Mouse (Mus musculus) heart, embryonic 13.5 days (tissue): ENCODE results near the gene RPS10-NUDT3. TPM values are rescaled to one million over a fixed set of nuclear protein-coding genes. Genes with fewer than 3 reads are reported as not detected.

Experiments
- ATAC-seq: fragments of 200-750 bp; cut with Nextera tagmentation; 2 replicates; pipeline ENCODE4 v1.8.0; 2017; ENCODE audit warnings: moderate TSS enrichment; ENCODE audit not compliant: insufficient number of reproducible peaks, low FRiP score, low TSS enrichment; ENCODE audit errors: extremely low read depth
- H3K27ac ChIP-seq: fragments of 300-500 bp; sonication (generic); replicated peaks from 2 replicates; pipeline ENCODE4 v1.5.1; 2015; ENCODE audit warnings: moderate library complexity, mild to moderate bottlenecking, inconsistent platforms
- H3K27me3 ChIP-seq: fragments of 300-500 bp; sonication (generic); replicated peaks from 2 replicates; pipeline ENCODE4 v1.6.1; 2015; ENCODE audit warnings: mild to moderate bottlenecking, inconsistent platforms
- H3K36me3 ChIP-seq: fragments of 300-500 bp; sonication (generic); 2 replicates; pipeline ENCODE4 v1.6.1; 2015; ENCODE audit warnings: mild to moderate bottlenecking, inconsistent platforms
- H3K4me1 ChIP-seq: fragments of 300-500 bp; sonication (generic); 2 replicates; pipeline ENCODE4 v1.6.1; 2015; ENCODE audit warnings: inconsistent platforms
- H3K4me2 ChIP-seq: fragments of 300-500 bp; sonication (generic); 2 replicates; pipeline ENCODE4 v1.6.1; 2015; ENCODE audit warnings: inconsistent platforms, mild to moderate bottlenecking, moderate library complexity
- H3K4me3 ChIP-seq: fragments of 300-500 bp; sonication (generic); 2 replicates; pipeline ENCODE4 v1.5.1; 2015; ENCODE audit warnings: moderate library complexity, mild to moderate bottlenecking, inconsistent platforms
- H3K9ac ChIP-seq: fragments of 300-500 bp; sonication (generic); 2 replicates; pipeline ENCODE4 v1.6.1; 2015; ENCODE audit warnings: inconsistent platforms, mild to moderate bottlenecking, moderate library complexity
- H3K9me3 ChIP-seq: fragments of 300-500 bp; sonication (generic); 2 replicates; pipeline ENCODE4 v1.6.1; 2016; ENCODE audit warnings: inconsistent platforms
- WGBS: fragments of 180-500 bp; shearing (Covaris S2); methylation state at CpG from one replicate; pipeline ENCODE4 v1.1.7; 2015; ENCODE audit warnings: mixed read lengths; 5-methylcytosine and 5-hydroxymethylcytosine counted together
- polyA plus RNA-seq: library from polyadenylated mRNA; unstranded; fragments of >200 nt; fragmentation: Nextera tagmentation; extraction: Ambion mirVana; gene quantifications from 2 replicates; pipeline ENCODE4 v1.2.1, GENCODE M21; 2015

Gene RPS10-NUDT3
- polyA plus RNA-seq, 1 experiment from 2014 or later = not detected

GRCm38 (mm10) chr17:27586661-27587060, 48.4 kb downstream of the RPS10-NUDT3 start:
- peak overlapping the region; percentile 51 for H3K4me2 ChIP-seq
- H3K9me3 ChIP-seq = no peaks in the 10 kb centered on the region
- ATAC-seq = no peak
- 41% methylated on average over 9 of the region's 9 CpGs for WGBS
- H3K27me3 ChIP-seq = no peaks in the 10 kb centered on the region
- peak overlapping the region; percentile 69 for H3K9ac ChIP-seq
- peaks cover 50% of the 10 kb centered on the region for H3K36me3 ChIP-seq
- H3K4me3 ChIP-seq = peak overlapping the region; percentile 8; the same call in 1 of the 2 replicates
- H3K4me1 ChIP-seq = peaks cover 66% of the 10 kb centered on the region
- peak overlapping the region; percentile 94 for H3K27ac ChIP-seq

- H3K27me3 ChIP-seq = no peaks in the 10 kb centered on the region
- no peak overlapping the region for H3K4me2 ChIP-seq
- 77% methylated on average over 13 of the region's 13 CpGs for WGBS
- peaks cover 47% of the 10 kb centered on the region for H3K4me1 ChIP-seq
- H3K9me3 ChIP-seq = no peaks in the 10 kb centered on the region
- H3K27ac ChIP-seq = no peak overlapping the region
- ATAC-seq = no peak
- H3K36me3 ChIP-seq = peaks cover 76% of the 10 kb centered on the region
- H3K9ac ChIP-seq = no peak overlapping the region
- H3K4me3 ChIP-seq = no peak overlapping the region
These were observed 51.7 kb downstream of the RPS10-NUDT3 start for GRCm38 (mm10) chr17:27583185-27583894.

- no peak overlapping the region for H3K27ac ChIP-seq
- no peaks in the 10 kb centered on the region for H3K27me3 ChIP-seq
- H3K4me2 ChIP-seq = no peak overlapping the region
- H3K9ac ChIP-seq = no peak overlapping the region
- no peaks in the 10 kb centered on the region for H3K9me3 ChIP-seq
- H3K4me3 ChIP-seq = no peak overlapping the region
- 75% methylated on average over 20 of the region's 20 CpGs for WGBS
- peaks cover 95% of the 10 kb centered on the region for H3K36me3 ChIP-seq
- H3K4me1 ChIP-seq = peaks cover 31% of the 10 kb centered on the region; the same call in 1 of the 2 replicates
- no peak for ATAC-seq
These were observed 54.5 kb downstream of the RPS10-NUDT3 start for GRCm38 (mm10) chr17:27580392-27581068.

GRCm38 (mm10) chr17:27579816-27580215, 55.2 kb downstream of the RPS10-NUDT3 start:
- H3K4me3 ChIP-seq = no peak overlapping the region
- H3K36me3 ChIP-seq = peaks cover 93% of the 10 kb centered on the region
- no peaks in the 10 kb centered on the region for H3K9me3 ChIP-seq
- H3K4me2 ChIP-seq = no peak overlapping the region
- H3K9ac ChIP-seq = no peak overlapping the region
- no peak for ATAC-seq
- peak overlapping the region; percentile 44; the same call in 1 of the 2 replicates for H3K27ac ChIP-seq
- H3K4me1 ChIP-seq = peaks cover 37% of the 10 kb centered on the region; the same call in 1 of the 2 replicates
- no peaks in the 10 kb centered on the region for H3K27me3 ChIP-seq
- WGBS = 77% methylated on average over 8 of the region's 8 CpGs

GRCm38 (mm10) chr17:27578487-27578886, 56.5 kb downstream of the RPS10-NUDT3 start:
- Histone ChIP-seq H3K27ac (no peak overlapping the region), H3K4me2 (no peak overlapping the region), H3K4me1 (peaks cover 39% of the 10 kb centered on the region; the same call in 1 of the 2 replicates), H3K9me3 (no peaks in the 10 kb centered on the region), H3K9ac (no peak overlapping the region), H3K4me3 (no peak overlapping the region), H3K27me3 (no peaks in the 10 kb centered on the region), H3K36me3 (peaks cover 90% of the 10 kb centered on the region)
- ATAC-seq = no peak
- 92% methylated on average over 10 of the region's 10 CpGs for WGBS

- Histone ChIP-seq H3K9ac (no peak overlapping the region), H3K4me2 (no peak overlapping the region), H3K27me3 (no peaks in the 10 kb centered on the region), H3K9me3 (no peaks in the 10 kb centered on the region), H3K36me3 (peaks cover 89% of the 10 kb centered on the region), H3K4me1 (peaks cover 34% of the 10 kb centered on the region; the same call in 1 of the 2 replicates), H3K27ac (no peak overlapping the region), H3K4me3 (no peak overlapping the region)
- WGBS = 68% methylated on average over 6 of the region's 6 CpGs
- no peak for ATAC-seq
These were observed 57.6 kb downstream of the RPS10-NUDT3 start for GRCm38 (mm10) chr17:27577468-27577867.

- no peak overlapping the region for H3K9ac ChIP-seq
- 68% methylated on average over 7 of the region's 7 CpGs for WGBS
- ATAC-seq = no peak
- no peak overlapping the region for H3K4me3 ChIP-seq
- no peak overlapping the region for H3K4me2 ChIP-seq
- peaks cover 37% of the 10 kb centered on the region; the same call in 1 of the 2 replicates for H3K4me1 ChIP-seq
- H3K27me3 ChIP-seq = no peaks in the 10 kb centered on the region
- peaks cover 79% of the 10 kb centered on the region for H3K36me3 ChIP-seq
- no peak overlapping the region for H3K27ac ChIP-seq
- H3K9me3 ChIP-seq = no peaks in the 10 kb centered on the region
These were observed 59.0 kb downstream of the RPS10-NUDT3 start for GRCm38 (mm10) chr17:27576056-27576455.

- no peak for ATAC-seq
- H3K4me3 ChIP-seq = no peak overlapping the region
- H3K36me3 ChIP-seq = peaks cover 71% of the 10 kb centered on the region
- 0 out of 2 replicates have a peak overlapping the region, but pooled peaks have one; percentile 0 for H3K27ac ChIP-seq
- 77% methylated on average over 10 of the region's 10 CpGs for WGBS
- H3K4me1 ChIP-seq = peaks cover 29% of the 10 kb centered on the region; the same call in 1 of the 2 replicates
- no peaks in the 10 kb centered on the region for H3K27me3 ChIP-seq
- H3K4me2 ChIP-seq = no peak overlapping the region
- H3K9me3 ChIP-seq = no peaks in the 10 kb centered on the region
- no peak overlapping the region for H3K9ac ChIP-seq
These were observed 59.8 kb downstream of the RPS10-NUDT3 start for GRCm38 (mm10) chr17:27575116-27575776.

- Histone ChIP-seq H3K4me3 (no peak overlapping the region), H3K27ac (0 out of 2 replicates have a peak overlapping the region, but pooled peaks have one; percentile 36), H3K27me3 (no peaks in the 10 kb centered on the region), H3K9ac (no peak overlapping the region), H3K36me3 (peaks cover 65% of the 10 kb centered on the region), H3K4me1 (peaks cover 24% of the 10 kb centered on the region; the same call in 1 of the 2 replicates), H3K4me2 (no peak overlapping the region), H3K9me3 (no peaks in the 10 kb centered on the region)
- no peak for ATAC-seq
- 83% methylated on average over 16 of the region's 16 CpGs for WGBS
These were observed 60.4 kb downstream of the RPS10-NUDT3 start for GRCm38 (mm10) chr17:27574470-27575115.

- ATAC-seq = no peak
- no peaks in the 10 kb centered on the region for H3K27me3 ChIP-seq
- H3K9me3 ChIP-seq = no peaks in the 10 kb centered on the region
- H3K27ac ChIP-seq = no peak overlapping the region
- H3K9ac ChIP-seq = no peak overlapping the region
- no peak overlapping the region for H3K4me2 ChIP-seq
- WGBS = 69% methylated on average over 10 of the region's 10 CpGs
- peaks cover 23% of the 10 kb centered on the region; the same call in 1 of the 2 replicates for H3K4me1 ChIP-seq
- peaks cover 57% of the 10 kb centered on the region for H3K36me3 ChIP-seq
- no peak overlapping the region for H3K4me3 ChIP-seq
These were observed 61.2 kb downstream of the RPS10-NUDT3 start for GRCm38 (mm10) chr17:27573772-27574320.
